Mouse (Mus musculus) kidney, adult 18-20 months (tissue): ENCODE measurements around the gene Saal1.
"Not testable (repeated sequence)": the region's sequence is repeated elsewhere in the genome, so short reads cannot be mapped to it uniquely, and the experiment has no call there.

Experiments
- DNase-seq: peaks from one replicate; pipeline ENCODE4 v3.0.0; 2021

Saal1 gene

DNA sequence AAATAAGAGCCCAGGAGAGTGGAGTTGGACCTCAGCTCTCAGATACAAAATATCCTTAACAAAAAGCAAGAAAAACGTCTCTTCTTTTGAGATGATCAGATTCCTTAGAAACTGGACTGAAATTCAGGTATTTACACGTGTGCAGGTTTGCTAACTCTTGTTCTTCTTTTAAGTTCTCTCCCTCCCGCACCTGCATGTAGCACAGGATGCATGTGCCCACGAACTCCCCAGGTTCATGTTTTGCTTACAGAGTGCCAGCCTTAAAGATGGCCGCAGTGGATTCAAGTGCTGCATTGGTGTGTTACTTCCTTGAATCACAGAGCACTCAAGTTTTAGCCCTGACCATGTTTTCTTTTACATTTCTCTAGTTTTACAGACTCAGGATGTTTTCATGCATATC is 23.7 kb downstream of the Saal1 start:
- no peak for DNase-seq

DNA sequence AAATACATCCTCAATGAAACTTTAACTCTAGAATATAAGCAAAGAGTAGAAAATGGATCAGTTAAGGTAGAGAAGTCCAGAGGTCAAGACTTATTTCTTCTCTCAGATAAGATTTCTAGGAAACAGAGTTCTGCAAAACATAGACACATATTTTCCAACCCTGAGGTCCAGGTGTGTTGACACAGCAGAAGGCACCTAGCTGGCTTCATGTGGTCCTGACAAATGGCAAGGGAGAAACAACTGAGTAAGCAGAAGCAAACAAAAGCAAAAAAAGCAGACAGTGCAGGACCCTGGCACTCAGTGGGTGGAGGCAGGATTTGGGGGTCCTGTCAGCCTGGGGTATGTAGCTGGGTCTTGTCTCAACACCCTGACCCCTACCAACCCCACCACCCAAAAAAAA is 29.7 kb downstream of the Saal1 start:
- DNase-seq: no peak

DNA sequence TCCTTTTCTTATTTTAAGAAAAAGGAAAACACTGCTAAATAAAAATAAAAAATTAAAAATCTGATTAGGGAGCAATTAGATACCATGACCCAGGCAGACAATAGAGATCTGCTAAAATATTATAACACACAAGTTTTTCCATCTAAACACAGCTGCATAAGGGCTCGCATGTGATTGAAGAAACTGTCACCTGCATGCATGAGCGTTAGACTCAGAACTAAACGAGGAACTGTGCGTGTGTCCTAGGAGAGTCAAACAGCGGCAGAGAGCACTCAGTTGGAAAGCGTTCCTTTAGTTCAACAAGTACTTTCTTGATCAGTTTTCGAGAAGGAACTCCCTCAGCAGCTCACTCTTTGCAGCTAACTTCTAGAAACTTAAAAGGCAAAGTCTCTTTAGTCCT is 31.4 kb downstream of the Saal1 start:
- not testable (repeated sequence) for DNase-seq

DNA sequence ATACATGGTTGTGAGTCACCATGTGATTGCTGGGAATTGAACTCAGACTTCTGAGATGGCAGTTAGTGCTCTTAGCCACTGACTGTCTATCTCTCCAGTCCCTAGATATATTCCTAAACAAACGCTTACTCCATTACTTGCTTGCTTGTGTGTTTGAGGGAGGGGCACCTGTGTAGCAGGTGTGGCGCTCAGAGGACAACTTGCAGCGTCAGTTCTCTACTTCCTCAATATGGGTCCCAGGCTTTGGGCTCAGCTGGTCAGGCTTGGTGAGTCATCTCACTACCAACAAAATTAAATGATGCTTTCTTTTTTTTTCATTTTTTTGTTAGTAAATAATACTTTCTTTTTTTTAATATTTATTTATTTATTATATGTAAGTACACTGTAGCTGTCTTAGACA is 32.1 kb downstream of the Saal1 start:
- DNase-seq: no peak

DNA sequence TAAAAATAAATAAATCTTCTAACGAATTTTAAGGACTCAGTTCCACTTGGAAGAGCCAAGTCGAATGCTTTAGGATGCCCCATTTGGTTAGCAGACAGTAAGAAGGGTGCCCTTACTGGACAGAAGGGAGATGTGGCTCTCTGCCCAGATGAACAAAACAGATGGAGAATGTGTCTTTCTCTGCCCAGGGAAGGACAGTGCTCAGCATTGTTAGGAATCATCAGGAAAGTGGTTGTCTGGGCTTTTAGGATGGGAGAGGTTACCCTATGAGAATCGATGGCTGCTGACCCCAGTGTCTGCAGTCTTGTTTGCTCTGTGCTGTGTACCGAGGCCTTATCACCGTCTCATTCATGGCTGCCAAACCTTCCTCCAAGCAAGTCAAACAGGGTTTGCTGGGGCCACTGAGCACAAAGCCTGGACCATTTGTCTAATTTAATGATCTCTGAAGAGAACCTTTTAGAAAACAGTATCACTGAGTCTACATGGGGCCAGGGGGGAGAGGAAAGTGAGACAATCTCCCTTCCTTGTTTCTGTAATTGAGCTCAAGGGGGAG is 33.6 kb downstream of the Saal1 start:
- DNase-seq: no peak

DNA sequence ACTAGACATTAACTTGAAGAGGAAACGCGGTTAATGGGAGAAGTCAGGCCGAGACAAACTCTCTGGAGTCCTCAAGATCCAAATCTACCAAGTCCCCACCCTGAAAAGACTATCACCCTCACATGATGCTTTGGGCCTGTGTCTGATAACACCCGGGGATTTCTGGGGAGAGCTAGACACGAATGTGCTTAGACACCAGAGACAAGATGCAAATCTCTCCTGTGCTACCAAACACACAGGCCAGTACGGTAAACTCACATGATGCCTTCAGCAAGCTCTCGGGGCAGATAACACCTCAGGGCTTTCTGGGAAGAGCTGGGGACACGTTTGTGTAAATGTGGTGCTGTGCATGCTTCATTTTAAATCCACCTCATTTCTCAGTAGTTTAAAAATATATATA is 34.6 kb downstream of the Saal1 start:
- no peak for DNase-seq

DNA sequence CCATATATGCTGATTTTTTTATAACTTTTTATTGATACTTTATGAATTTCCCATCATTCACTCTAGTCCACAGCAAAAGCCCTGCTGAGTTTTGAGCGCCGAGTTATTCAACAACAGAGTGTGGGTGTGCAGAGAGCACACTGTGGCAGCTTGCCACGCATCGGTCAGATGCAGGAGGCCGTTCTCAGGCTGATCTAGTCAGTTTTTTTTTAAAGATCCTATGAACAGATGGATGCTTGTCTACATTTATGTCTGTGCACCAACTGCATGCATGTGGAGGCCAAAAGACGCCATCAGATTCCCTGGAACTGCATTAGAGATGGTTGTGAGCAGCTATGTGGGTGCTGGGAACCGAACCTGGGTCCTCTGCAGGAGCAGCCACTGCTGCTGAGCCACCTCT is 35.4 kb downstream of the Saal1 start:
- DNase-seq: no peak

DNA sequence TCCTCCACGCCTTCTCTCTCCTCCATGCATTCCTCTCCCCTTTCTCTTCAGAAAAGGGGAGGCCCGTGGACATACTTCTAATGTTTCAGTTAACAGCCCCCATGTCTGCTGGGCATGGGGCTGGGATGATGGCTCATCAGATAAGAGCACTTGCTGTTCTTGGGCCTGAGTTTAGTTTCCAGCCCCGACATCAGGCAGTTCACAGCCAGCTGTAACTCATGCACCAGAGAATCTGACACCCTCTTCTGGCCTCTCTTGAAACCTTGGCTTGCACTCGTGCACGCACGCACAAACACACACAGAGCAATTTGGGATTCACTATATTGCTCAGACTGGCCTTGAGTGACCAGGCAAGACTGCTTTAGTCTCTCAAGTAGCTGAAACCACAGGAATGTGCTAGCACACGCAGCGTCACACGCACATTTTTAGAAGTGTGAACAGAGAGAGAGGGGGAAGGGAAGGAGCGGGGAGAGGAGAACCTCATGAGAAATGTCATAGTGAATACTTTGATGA is 38.3 kb downstream of the Saal1 start, which contains the start of gene Tph1:
Gene Tph1 (minus strand): TSS at position 378 of the 513 bp plus-strand sequence.
- DNase-seq: no peak

DNA sequence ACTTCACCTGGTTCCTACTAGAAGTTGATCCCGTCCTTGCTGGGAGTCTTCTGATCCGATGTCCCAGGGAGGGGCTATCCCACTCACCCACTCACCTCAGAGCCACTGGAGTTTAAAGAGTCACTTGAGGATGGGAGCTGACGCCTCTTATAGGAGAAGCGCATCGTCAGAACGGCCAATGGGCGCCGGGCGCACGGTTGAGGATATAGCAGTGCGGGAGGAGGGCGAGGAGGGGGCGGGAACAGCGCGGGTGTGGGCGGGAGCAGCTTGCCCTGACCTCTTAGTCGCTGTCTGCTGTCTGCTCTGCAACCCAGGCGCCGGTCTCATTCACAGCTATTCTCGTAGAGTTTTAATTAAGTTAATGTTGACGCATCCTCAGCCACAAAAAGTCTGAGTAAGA is 43.2 kb downstream of the Saal1 start:
- no peak for DNase-seq

DNA sequence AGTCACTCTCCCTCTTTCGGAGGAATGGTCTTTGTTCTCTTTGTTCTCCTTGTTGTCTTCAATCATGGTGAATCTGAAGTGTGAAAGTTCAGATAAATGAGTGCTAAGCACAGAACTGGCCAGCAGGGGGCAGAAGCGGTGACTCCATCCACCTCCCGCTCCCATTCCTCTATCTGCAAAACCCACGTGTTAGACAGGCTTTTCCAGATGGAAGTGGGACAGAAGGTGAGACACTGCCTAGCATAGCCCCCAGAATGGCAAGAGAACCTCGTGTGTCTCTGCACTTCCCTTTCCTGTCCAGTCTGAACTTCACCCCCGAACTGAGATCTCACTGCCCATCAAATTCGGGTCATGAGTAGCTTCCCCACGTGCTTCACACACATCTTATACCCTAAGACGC is 45.2 kb downstream of the Saal1 start:
- peak; percentile 31 for DNase-seq

DNA sequence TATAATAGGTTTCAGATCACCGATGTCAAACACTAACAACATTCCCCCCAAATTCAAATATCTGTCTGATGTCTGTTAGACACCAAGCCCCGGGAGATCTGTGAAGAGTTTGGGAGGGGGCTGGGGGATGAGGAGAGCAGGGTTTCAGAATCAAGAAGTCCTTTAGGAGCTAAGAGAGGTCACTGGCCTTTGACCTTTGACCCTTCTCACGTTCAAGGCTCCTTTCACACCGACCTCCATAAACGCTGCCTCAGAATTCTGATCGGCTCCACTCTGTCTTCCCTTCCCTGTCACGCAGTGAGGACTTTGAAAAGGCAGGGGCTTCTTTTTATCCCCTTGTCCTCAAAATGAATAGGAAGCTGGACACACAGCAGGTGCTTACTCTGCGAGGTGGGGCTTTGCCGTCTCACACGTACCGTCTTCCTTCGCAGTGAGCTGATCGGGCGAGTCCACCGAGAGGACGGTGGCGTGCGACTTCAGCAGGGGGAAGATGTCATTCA is 48.8 kb downstream of the Saal1 start:
- DNase-seq: no peak

DNA sequence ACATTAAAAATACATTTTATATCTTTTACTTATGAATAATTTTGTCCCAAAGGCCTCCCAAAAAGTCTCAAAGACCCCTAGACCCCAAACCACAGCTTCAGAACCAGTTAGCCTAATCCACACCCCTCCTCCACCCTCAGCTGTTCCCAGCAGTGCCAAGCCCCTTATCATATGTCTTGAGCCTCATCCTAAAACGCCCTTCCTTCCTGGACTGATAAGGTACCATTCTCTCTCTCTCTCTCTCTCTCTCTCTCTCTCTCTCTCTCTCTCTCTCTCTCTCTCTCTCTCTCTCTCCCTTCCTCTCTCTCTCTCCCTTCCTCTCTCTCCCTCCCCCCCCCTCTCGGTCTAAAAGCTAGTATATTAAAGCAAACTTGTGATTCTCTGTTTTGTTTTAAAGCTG is 58.2 kb downstream of the Saal1 start:
- no peak for DNase-seq

DNA sequence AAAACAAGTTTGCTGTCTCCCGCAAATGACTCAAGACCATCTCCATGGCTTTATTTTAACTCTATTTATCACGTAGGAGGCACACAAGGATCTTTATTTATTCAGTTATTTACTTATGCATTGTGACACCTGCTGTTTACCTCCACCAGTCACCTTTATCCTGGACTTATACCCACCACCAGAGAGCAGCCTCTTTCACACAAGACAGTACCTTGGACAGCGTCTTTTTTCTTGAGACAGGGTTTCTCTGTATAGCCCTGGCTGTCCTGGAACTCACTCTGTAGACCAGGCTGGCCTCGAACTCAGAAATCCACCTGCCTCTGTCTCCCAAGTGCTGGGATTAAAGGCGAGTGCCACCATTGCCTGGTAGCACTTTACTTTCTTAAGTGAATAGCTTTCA is 60.2 kb downstream of the Saal1 start:
- not testable (repeated sequence) for DNase-seq

DNA sequence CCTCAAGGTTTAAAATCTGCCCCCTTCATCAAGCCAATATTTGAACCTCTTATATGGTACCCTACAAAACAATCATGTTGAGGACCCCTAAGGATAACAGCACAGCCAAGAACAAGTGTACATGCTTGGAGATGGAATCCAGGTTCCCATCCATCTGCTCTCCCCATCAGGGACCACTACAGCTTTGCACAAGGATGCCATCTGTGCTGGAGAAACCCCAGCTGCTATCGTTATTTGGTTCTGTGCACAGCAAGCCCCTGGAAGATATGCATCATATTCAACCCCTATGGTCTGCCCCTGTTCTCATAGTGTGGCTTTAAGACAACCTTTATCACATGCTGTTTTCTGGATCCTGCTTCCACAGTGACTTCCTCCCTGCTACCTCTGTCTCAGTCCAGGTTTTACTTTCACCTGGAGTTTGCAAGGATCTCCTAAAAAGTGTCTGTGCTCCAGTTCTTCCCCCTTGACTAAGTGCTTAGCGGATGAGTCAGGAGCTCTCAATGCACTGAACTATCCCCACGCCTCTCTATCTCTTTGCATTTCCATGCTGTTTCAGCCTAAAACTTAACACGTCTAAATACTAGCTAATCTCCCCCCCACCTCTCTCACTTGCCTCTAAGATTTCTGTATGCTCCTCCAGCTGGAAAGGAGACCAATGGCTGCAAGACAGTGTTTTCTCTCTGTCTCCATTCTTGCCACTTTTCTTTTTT is 61.9 kb downstream of the Saal1 start:
- DNase-seq: no peak

DNA sequence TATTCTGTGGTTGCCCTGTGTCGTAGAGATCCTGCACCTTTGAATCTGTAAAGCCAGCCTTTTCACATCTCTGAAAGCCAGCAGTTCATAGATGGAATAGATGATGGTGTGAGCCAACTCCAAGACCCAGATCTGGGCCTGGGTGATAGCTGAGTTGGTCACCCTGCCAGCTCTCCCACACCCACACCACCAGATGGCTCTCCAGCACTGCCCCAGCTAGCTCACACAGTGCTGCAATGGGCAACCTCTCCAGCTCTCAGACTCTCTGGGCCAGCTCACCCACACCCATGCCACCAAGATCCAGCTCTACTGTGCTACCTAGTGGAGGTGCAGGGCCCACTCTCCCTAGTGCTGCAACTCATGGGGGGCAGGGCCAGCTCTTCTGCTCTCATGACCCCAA is 67.3 kb downstream of the Saal1 start:
- peak; percentile 6 for DNase-seq

DNA sequence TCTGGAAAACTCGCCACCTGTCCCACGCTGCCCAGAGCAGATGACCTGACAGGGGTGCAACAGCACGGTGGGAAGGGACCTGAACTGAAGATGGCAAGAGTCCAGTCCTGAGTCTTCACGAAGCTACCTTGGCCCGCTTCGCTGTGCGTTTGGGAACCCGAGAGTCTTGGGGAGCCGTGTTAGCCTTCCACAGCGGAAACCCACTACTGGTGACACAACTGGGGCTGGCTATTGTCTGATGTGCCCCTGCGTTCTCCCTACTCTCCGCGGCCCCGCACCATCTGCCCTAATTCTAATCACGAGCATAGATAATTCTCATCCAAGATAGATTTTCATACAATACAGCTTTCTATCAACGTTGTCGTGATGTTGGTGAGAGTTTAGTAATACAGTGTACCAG is 70.4 kb downstream of the Saal1 start:
- DNase-seq: no peak

DNA sequence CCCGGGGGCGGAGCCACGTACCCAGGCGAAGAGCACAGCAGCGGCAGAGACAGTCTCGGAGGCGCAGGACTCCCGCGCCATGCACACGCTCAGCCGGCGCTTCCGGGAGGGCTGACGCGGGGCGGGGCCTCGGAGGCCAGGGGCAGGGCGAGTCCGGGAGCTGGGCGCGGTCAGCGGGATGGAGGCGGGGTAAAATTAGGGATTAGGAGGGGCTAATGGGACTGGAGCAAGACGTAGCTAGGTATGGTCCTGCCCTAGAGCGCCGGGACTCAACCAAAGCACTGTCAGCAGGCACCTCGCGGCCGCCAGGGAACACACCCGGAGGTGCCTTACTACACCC is 70.8 kb downstream of the Saal1 start, which contains the start of gene Sergef:
Gene Sergef (minus strand): TSS at position 116 of the 340 bp plus-strand sequence.
- peak; percentile 92 for DNase-seq

DNA sequence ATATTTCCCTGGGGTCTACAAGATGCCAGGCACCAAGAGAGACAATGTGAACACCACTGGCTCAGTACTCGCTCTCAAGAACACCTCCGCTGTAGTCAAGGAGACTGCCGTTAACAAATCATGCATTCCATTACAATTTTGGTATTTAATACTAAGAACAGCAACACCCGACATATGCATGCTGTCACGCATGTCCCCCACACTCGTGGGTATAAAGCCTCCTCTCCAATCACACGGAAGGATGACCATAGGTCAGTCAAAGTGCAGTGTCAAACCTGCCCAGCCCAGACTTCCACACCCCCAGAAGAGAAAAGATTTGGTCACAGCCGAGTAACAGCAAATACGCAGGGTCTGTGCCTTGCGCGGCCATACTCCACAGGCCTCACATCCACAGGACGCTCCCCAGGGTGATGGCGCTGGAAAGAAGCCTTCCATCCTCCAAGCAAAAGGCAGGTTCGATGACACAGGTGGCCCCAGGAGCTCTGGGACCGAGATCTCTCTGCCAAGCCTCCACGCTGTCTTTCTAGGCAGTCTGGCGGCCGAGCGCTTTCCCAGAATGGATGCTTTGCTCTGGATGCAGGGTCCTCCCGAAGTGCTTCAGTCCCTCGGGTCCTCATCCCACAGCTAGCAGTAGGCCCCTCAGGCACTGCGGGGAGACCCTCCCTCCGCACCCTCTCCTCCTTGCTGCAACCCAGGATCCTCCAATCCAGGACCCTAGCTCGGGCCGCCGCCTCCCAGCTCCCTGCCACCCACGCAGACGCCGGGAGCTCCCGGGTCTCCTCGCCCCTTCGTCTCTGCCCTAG is 71.4 kb downstream of the Saal1 start:
- no peak for DNase-seq
